Mouse (Mus musculus): ENCODE data around the gene Casp8ap2. TPM values are rescaled to one million over a fixed set of nuclear protein-coding genes. Genes with fewer than 3 reads are reported as not detected.

Gene Casp8ap2
- total RNA-seq (2014; fragmentation: Nextera tagmentation): 51.4 and 52.3 TPM in 2 replicates
- 57.6 and 157 TPM in 2 replicates for total RNA-seq (2017)

GRCm38 (mm10) chr4:32615034-32615881 lies at the start of gene Casp8ap2:
Casp8ap2 (plus strand) TSS chr4:32615451.
- peak; percentile 99 for ATAC-seq (replicated peaks; ENCODE audit: low FRiP score, low TSS enrichment, poor library complexity, severe bottlenecking)

- no peak for ATAC-seq (replicated peaks; ENCODE audit: low FRiP score, low TSS enrichment, poor library complexity, severe bottlenecking)
Measured at GRCm38 (mm10) chr4:32569054-32569453, 46.2 kb upstream of the Casp8ap2 start.

GRCm38 (mm10) chr4:32569995-32570938 lies 45.0 kb upstream of the Casp8ap2 start:
- ATAC-seq (replicated peaks; ENCODE audit: low FRiP score, low TSS enrichment, poor library complexity, severe bottlenecking): no peak

- ATAC-seq (replicated peaks; ENCODE audit: low FRiP score, low TSS enrichment, poor library complexity, severe bottlenecking): no peak
Measured at GRCm38 (mm10) chr4:32570939-32571317, 44.3 kb upstream of the Casp8ap2 start.

- ATAC-seq (replicated peaks; ENCODE audit: low FRiP score, low TSS enrichment, poor library complexity, severe bottlenecking): no peak
Measured at GRCm38 (mm10) chr4:32571441-32571840, 43.8 kb upstream of the Casp8ap2 start.

- ATAC-seq (replicated peaks; ENCODE audit: low FRiP score, low TSS enrichment, poor library complexity, severe bottlenecking): peak; percentile 72; the same call in 1 of the 2 replicates
Measured at GRCm38 (mm10) chr4:32572118-32572517, 43.1 kb upstream of the Casp8ap2 start.

- no peak for ATAC-seq (replicated peaks; ENCODE audit: low FRiP score, low TSS enrichment, poor library complexity, severe bottlenecking)
Measured at GRCm38 (mm10) chr4:32573586-32573985, 41.7 kb upstream of the Casp8ap2 start.

GRCm38 (mm10) chr4:32574604-32575003 lies 40.6 kb upstream of the Casp8ap2 start:
- ATAC-seq (replicated peaks; ENCODE audit: low FRiP score, low TSS enrichment, poor library complexity, severe bottlenecking): no peak

- no peak for ATAC-seq (replicated peaks; ENCODE audit: low FRiP score, low TSS enrichment, poor library complexity, severe bottlenecking)
Measured at GRCm38 (mm10) chr4:32575165-32575564, 40.1 kb upstream of the Casp8ap2 start.

GRCm38 (mm10) chr4:32579850-32580249 lies 35.4 kb upstream of the Casp8ap2 start:
- ATAC-seq (replicated peaks; ENCODE audit: low FRiP score, low TSS enrichment, poor library complexity, severe bottlenecking): no peak

- ATAC-seq (replicated peaks; ENCODE audit: low FRiP score, low TSS enrichment, poor library complexity, severe bottlenecking): no peak
Measured at GRCm38 (mm10) chr4:32584181-32584580, 31.1 kb upstream of the Casp8ap2 start.

- peak; percentile 86 for ATAC-seq (replicated peaks; ENCODE audit: low FRiP score, low TSS enrichment, poor library complexity, severe bottlenecking)
Measured at GRCm38 (mm10) chr4:32586596-32586995, 28.7 kb upstream of the Casp8ap2 start.

GRCm38 (mm10) chr4:32587543-32587942 lies 27.7 kb upstream of the Casp8ap2 start:
- no peak for ATAC-seq (replicated peaks; ENCODE audit: low FRiP score, low TSS enrichment, poor library complexity, severe bottlenecking)

- ATAC-seq (replicated peaks; ENCODE audit: low FRiP score, low TSS enrichment, poor library complexity, severe bottlenecking): no peak
Measured at GRCm38 (mm10) chr4:32588237-32588636, 27.0 kb upstream of the Casp8ap2 start.

GRCm38 (mm10) chr4:32601135-32601534 lies 14.1 kb upstream of the Casp8ap2 start:
- ATAC-seq (replicated peaks; ENCODE audit: low FRiP score, low TSS enrichment, poor library complexity, severe bottlenecking): peak; percentile 94

- no peak for ATAC-seq (replicated peaks; ENCODE audit: low FRiP score, low TSS enrichment, poor library complexity, severe bottlenecking)
Measured at GRCm38 (mm10) chr4:32602660-32603059, 12.6 kb upstream of the Casp8ap2 start, which contains the start of gene Gja10. Gja10 (minus strand) TSS chr4:32602760.

GRCm38 (mm10) chr4:32621637-32622036 lies 6.4 kb downstream of the Casp8ap2 start:
- ATAC-seq (replicated peaks; ENCODE audit: low FRiP score, low TSS enrichment, poor library complexity, severe bottlenecking): no peak

GRCm38 (mm10) chr4:32651669-32652068 lies 36.4 kb downstream of the Casp8ap2 start:
- ATAC-seq (replicated peaks; ENCODE audit: low FRiP score, low TSS enrichment, poor library complexity, severe bottlenecking): peak; percentile 67

- ATAC-seq (replicated peaks; ENCODE audit: low FRiP score, low TSS enrichment, poor library complexity, severe bottlenecking): no peak
Measured at GRCm38 (mm10) chr4:32656146-32656904, 41.1 kb downstream of the Casp8ap2 start.

All from megakaryocyte-erythroid progenitor cell, adult 5-6 weeks (primary cell).